Mouse (Mus musculus) natural killer cell, adult 2 months (primary cell): ENCODE data around the gene Msrb1.
A peak's percentile ranks its signal among the peaks of the same experiment; 100 is the strongest.
"Not testable (repeated sequence)": the region's sequence is repeated elsewhere in the genome, so short reads cannot be mapped to it uniquely, and the experiment has no call there.

Experiments
- DNase-seq, 2 experiments: peaks; one replicate each; pipeline ENCODE4 v3.0.0; 2022; ENCODE audit warnings: low spot score in 2 of 2

Gene Msrb1

GRCm38 (mm10) chr17:24719494-24720222 lies 16.8 kb upstream of the Msrb1 start:
- peak; percentile 96 to 98 for DNase-seq

GRCm38 (mm10) chr17:24720616-24721015 lies 15.8 kb upstream of the Msrb1 start:
- DNase-seq, result not testable (repeated sequence)

- not testable (repeated sequence) for DNase-seq
Observed at GRCm38 (mm10) chr17:24721383-24721955, 15.0 kb upstream of the Msrb1 start.

GRCm38 (mm10) chr17:24722220-24722924 lies 14.1 kb upstream of the Msrb1 start:
- DNase-seq, result no peak

DNA sequence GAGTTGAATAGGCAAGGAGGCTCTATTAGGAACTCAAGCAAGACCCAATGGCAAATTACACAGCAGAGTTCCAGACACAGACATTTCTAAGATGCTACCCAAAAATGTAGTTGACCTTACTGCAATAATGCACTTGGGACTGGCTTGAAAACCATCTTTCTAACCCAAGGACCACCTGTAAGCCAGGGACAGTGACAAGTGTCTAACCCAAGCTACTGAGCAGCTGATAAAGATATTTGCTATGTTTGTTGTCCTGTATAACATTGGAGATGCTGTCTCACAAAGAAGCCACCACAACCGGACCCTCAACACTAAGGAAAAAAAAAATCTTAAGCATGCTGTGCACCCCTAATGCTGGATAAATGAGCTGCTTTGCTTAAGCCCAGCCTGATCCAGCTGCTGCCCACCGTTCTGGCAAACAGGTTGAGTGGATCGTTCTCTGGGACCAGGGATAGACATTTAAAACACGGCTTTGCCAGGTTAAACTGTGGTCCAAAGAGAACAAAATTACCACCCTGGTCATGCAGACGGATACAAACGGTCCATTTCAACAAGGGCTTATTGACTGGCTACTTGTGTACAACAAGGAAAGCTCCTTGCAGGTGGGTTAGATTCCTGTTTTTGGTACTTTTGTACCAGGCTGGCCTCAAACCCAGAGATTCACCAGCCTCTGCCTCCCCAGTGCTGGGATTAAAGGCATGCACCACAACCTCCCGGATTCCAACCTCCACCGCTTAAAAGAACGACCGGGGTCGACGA lies 13.1 kb upstream of the Msrb1 start:
- DNase-seq, result no peak

- no peak for DNase-seq
Observed at GRCm38 (mm10) chr17:24723881-24724180, 12.6 kb upstream of the Msrb1 start.

DNA sequence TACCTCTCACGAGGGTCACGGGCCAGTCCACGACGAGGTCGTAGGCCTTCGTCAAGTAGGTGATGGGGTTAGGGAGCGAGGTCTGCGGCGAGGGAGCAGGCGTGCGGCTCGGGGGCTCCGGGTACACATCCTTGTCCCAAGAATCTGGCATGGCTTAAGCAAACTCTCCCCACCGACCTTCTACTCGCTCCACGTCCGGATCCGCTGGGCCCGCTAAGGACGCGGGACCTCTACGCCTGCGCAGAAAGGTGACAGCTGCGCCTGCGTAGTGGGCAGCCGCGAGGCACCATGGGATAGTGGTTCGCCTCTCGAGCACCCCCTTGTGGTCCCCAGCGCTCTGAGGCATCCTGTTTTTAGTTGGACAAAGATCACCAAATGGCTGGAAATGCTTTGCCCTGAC lies 12.3 kb upstream of the Msrb1 start, which contains the start of gene Ndufb10:
TSS of gene Ndufb10 (minus strand) at position 295 of the 400 bp plus-strand sequence.
- peak; percentile 94 to 96 for DNase-seq

GRCm38 (mm10) chr17:24725637-24726390 lies 10.6 kb upstream of the Msrb1 start:
- DNase-seq, result no peak

- DNase-seq, result no peak
Observed at GRCm38 (mm10) chr17:24727618-24728017, 8.8 kb upstream of the Msrb1 start, which contains the start of gene Rpl3l. Gene Rpl3l (plus strand): TSS chr17:24727820.

GRCm38 (mm10) chr17:24728184-24728583 lies 8.3 kb upstream of the Msrb1 start:
- no peak for DNase-seq

- no peak for DNase-seq
Observed at GRCm38 (mm10) chr17:24729067-24729466, 7.4 kb upstream of the Msrb1 start.

- no peak for DNase-seq
Observed at GRCm38 (mm10) chr17:24730787-24731186, 5.7 kb upstream of the Msrb1 start.

DNA sequence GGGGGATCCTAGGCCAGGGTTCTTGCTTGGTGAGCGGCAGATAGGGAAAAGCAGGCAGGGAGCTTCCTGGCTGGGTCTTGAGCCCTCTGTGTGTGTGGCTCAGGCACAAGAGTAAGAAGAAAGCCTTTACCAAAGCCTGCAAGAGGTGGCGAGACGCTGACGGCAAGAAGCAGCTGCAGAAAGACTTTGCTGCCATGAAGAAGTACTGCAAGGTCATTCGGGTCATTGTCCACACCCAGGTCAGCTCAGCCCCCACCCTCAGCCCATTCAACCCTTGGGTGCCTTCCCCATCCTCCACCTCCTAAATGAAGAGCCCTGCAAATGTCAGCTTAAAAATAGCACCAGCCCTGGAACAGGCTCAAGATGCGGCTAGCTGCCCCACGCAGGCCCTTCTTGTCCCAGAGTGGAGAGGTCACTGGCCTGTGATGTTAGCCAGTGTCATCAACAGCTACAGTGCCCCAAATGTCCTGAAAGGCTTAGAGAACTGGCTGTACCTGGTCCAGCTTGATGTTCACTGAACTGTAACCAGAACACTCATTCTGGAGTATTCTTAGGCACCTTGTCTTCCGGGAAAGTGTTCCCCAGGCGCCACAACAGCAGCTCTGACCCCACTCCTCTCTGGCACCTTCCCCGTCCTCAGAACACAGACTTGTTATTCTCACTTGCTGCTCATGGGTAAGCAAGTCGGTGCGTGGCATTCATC lies 4.1 kb upstream of the Msrb1 start:
- no peak for DNase-seq

- no peak for DNase-seq
Observed at GRCm38 (mm10) chr17:24733434-24734050, 2.9 kb upstream of the Msrb1 start.

DNA sequence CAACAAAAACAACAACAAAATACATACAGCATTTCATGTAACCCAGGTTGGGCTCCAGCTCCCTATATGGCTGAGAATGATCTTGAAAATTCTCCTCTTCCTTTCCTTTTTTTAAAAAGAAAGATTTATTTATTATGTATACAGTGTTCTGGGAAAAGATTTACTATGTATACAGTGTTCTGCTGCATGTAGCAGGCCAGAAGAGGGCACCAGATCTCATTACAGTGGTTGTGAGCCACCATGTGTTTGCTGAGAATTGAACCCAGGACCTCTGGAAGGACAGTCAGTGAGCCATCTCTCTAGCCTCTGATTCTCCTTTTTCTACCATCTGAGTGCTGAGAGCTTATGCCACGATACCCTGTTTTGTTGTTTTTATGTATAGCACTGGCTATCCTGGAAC lies 1.9 kb upstream of the Msrb1 start:
- DNase-seq, result no peak

- DNase-seq, result no peak
Observed at GRCm38 (mm10) chr17:24735446-24735845, 996 bp upstream of the Msrb1 start.

GRCm38 (mm10) chr17:24737135-24737810 lies 831 bp downstream of the Msrb1 start:
- DNase-seq, result no peak

- DNase-seq, result no peak
Observed at GRCm38 (mm10) chr17:24738238-24738637, 1.8 kb downstream of the Msrb1 start.

DNA sequence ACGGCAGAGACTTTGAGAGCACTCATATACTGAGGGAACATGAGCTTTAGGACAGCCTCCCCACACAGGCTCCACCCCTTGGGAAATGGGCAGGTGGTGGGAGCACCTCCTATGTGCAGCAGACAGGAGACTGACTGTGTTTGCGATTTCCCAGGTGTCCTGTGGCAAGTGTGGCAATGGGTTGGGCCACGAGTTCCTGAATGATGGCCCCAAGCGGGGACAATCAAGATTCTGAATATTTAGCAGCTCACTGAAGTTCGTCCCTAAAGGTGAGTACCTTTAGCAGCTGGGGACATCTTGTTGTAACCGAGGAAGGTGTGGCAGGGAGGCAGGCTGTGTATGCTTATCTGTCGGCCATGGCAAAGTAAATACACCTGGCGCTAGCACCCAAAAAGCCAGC lies 3.5 kb downstream of the Msrb1 start:
- no peak for DNase-seq

- DNase-seq, result no peak
Observed at GRCm38 (mm10) chr17:24742307-24742706, 5.9 kb downstream of the Msrb1 start.
